Mouse (Mus musculus): ENCODE measurements around the gene Phldb2.

GRCm38 (mm10) chr16:45718296-45718695 lies 235.1 kb downstream of the Phldb2 start:
- TF ChIP-seq POLR2A (IDR thresholded peaks at IDR 0.05; ENCODE audit: borderline replicate concordance, extremely low read depth, insufficient read depth, insufficient read length, poor library complexity, severe bottlenecking) (no peak), CTCF (IDR thresholded peaks at IDR 0.05; ENCODE audit: borderline replicate concordance, extremely low read depth, insufficient read depth, insufficient read length) (no peak)
